Mouse (Mus musculus) bone marrow macrophage, adult 2 months (primary cell): ENCODE data around the gene Tesk2. TPM values are rescaled to one million over a fixed set of nuclear protein-coding genes. Genes with fewer than 3 reads are reported as not detected.
A peak's percentile ranks its signal among the peaks of the same experiment; 100 is the strongest.
"Not testable (repeated sequence)": the region's sequence is repeated elsewhere in the genome, so short reads cannot be mapped to it uniquely, and the experiment has no call there.

ENCODE experiments used
- H3K27ac ChIP-seq: 2 replicates; pipeline ENCODE4 v1.5.1; 2012; ENCODE audit warnings: low read depth, low read length; ENCODE audit not compliant: insufficient read depth
- H3K4me1 ChIP-seq: 2 replicates; pipeline ENCODE4 v1.6.1; 2012; ENCODE audit warnings: low read length; ENCODE audit not compliant: control insufficient read depth, insufficient read depth
- H3K4me3 ChIP-seq: 2 replicates; pipeline ENCODE4 v1.5.1; 2012; ENCODE audit warnings: mild to moderate bottlenecking, low read length, moderate library complexity; ENCODE audit not compliant: insufficient read depth
- CTCF ChIP-seq: IDR thresholded peaks from 2 replicates; pipeline ENCODE4 v1.5.1; 2012; ENCODE audit warnings: low read depth, mild to moderate bottlenecking, low read length, moderate library complexity
- POLR2A ChIP-seq: IDR thresholded peaks from 2 replicates; pipeline ENCODE4 v1.6.1; 2012; ENCODE audit warnings: mild to moderate bottlenecking, low read depth, low read length, borderline replicate concordance
- polyA plus RNA-seq: library from polyadenylated mRNA; stranded (reverse); fragments of >200 nt; gene quantifications from 2 replicates; pipeline ENCODE4 v1.2.4, GENCODE M21; 2012; ENCODE audit not compliant: missing spikeins, insufficient read depth, insufficient read length

Tesk2 gene
- 13.2 and 15.2 TPM in 2 replicates for polyA plus RNA-seq

DNA sequence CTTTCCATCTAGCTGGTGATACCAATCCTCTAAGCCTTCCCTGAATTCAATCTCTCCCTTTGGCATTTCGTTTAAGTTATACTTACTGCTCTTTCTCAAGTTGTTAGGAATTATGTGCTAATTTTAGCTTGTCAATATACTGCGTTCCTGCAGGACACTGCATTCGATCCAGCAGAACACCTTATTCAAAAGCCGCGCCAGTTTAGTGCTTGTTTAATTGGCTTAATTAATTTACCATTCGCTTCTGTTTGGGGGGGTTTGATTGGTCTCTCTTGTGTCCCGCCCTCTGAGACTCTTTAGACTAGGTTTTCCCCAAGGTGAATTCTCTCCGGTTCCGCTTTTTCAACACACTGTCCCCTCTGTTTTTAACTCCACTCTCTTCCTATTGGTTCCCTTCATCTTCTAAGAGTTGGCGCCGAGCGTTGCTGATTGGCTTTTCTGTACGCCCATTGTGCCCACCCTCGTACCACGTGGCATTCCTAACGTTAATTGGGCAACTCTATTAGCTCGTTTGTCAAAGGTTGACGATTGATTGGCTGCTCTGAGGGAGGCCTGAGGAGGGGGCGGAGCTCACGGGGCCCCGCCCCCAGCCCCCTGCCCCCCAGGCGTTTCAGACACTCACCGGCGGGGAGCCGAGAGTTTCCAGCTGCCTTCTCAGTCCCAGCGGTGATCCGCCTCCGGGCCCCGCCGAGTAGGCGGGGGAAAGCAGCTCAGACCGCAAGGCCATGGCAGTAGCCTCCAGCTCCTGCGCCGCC is at the start of gene Tesk2:
TSS of gene Tesk2 (plus strand) at position 606 of the 755 bp plus-strand sequence.
- Histone ChIP-seq H3K4me3 (peak within 1 kb of the TSS; percentile 80), H3K4me1 (peaks cover 6% of the 10 kb centered on the region), H3K27ac (peak within 1 kb of the TSS; percentile 26)
- no peak for TF ChIP-seq CTCF

DNA sequence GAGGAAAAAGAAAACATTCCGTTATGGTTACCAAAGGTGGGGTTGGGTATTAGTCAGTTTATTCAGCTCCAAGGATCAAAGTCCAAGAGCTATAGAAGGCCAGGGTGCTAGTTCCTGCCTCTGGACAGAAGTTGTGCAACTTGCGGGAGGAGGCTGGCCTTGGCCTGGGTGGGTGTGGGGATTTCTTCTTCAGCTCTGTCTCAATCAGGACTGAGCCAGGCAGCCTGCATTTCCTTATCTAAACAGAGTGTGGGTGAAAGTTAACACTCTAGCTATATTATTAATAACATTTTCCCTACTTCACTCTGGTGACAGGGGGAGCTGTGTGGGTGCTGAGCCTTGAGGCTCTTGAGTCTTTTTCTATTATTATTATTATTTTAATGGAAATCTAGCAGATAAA is 48.0 kb upstream of the Tesk2 start:
- peaks cover 43% of the 10 kb centered on the region for H3K4me1 ChIP-seq
- TF ChIP-seq POLR2A: no peak
- no peak for TF ChIP-seq CTCF
- H3K27ac ChIP-seq: peak overlapping the region; percentile 81
- no peak overlapping the region for H3K4me3 ChIP-seq

DNA sequence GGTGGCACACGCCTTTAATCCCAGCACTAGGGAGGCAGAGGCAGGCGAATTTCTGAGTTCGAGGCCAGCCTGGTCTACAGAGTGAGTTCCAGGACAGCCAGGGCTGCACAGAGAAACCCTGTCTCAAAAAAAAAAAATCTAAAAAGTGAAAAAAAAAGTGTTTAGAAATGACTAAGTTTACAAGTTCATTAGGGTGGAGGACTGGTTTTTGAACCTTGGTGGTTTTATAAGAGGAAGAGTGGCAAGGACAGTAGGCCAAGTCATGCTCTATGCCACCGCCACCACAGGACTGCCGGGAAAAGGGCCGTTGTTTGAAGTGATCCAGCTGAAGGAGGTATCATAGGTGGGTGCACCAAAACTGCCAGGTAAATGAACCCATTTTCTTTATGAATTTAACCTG is 46.0 kb upstream of the Tesk2 start:
- not testable (repeated sequence) for H3K27ac ChIP-seq
- peaks cover 51% of the 10 kb centered on the region for H3K4me1 ChIP-seq

DNA sequence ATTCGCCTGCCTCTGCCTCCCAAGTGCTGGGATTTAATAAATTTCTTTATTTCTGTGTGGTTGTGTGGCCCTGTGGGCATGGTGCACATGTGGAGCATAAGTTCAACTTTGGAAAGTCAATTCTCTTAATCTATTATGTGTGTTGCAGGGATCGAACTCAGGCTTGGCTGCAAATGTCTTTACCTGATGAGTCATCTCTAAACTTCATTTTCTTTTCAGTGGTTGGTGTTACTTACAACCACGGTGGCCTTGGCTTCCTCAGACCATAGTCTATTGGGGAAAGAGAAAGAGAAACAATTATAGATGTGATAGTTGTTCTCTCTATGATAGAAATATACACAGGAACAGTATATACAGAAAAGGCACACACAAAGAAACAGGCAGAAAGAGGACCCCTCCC is 44.7 kb upstream of the Tesk2 start:
- TF ChIP-seq CTCF (no peak), POLR2A (no peak)

More for the DNA sequence above, 46.0 kb upstream of the Tesk2 start:
- H3K4me3 ChIP-seq: not testable (repeated sequence)

DNA sequence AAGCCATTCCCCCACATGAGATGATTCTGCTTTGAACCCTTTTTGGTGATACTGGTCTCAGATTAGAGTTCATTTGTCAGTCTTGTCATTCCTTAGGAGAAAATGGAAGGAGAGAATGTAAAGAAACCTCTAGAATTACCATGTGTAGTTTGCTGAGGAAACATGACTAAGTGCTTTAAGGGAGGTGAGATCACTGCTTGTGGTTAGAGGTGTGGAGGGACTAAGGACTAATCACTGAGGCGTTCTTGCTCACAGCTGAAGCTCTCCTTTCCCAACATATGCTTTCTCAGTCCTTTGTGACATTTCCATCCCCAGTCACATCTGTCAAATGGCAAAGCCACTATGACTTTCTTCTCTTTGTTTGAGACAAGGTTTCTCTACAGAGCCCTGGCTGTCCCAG is 42.9 kb upstream of the Tesk2 start:
- TF ChIP-seq CTCF (no peak), POLR2A (no peak)
- no peak overlapping the region for H3K4me3 ChIP-seq
- H3K4me1 ChIP-seq: peaks cover 41% of the 10 kb centered on the region
- H3K27ac ChIP-seq: no peak overlapping the region

More for the DNA sequence above, 44.7 kb upstream of the Tesk2 start:
- Histone ChIP-seq H3K4me3 (no peak overlapping the region), H3K27ac (no peak overlapping the region), H3K4me1 (peaks cover 43% of the 10 kb centered on the region)

DNA sequence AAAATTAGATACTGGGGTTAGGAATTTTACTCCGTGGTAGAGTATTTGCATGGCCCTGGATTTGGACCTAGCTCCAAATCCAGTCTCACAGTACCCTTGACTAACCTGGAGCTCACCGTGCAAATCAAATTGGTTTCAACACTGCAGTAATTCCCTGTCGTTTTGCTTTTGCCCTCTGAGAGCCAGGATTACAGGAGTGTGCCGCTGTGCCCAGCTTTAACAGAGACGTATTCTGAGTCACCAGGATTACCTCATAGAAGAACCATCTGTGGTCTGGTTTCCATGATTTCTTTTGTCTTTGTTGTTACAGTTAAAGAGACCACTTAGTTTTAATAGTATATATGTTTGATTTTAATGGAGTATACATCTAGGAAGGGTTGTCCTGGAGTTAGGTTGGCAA is 41.6 kb upstream of the Tesk2 start:
- Histone ChIP-seq H3K4me3 (no peak overlapping the region), H3K27ac (no peak overlapping the region), H3K4me1 (peaks cover 44% of the 10 kb centered on the region)
- no peak for TF ChIP-seq CTCF
- TF ChIP-seq POLR2A: no peak

DNA sequence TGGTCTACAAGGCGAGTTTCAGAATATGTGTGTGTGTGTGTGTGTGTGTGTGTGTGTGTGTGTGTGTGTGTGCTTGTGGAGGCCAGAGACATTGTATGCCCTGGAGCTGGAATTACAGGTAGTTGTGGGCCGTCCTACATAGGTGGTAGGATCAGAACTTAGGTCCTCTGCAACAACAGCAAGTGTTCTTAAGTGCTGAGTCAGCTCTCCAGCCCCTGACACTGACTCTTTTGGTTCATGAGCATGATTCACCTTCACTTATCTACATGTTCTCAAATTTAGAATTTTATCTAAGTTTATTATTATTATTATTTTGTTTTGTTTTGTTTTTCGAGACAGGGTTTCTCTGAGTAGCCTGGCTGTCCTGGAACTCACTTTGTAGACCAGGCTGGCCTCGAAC is 40.2 kb upstream of the Tesk2 start:
- not testable (repeated sequence) for H3K27ac ChIP-seq, H3K4me3 ChIP-seq
- peaks cover 54% of the 10 kb centered on the region for H3K4me1 ChIP-seq

DNA sequence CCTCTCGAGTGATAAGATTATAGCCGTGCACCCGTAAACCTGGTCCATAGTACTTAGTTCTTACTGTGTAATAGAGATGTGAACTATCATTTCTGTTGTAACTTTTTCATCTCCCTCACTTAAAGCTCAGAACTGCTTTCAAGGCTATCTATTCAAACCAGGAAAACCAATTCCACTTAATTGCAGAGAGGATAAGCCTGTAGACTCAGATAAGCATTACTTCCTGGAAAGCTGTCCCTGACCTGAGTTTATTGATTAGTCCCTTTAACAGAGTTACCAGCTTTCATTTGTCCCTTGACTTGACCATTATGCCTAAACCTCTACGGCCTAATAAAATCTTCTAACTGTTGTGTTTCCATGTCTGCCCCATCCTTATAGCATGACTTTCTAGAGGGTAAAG is 36.8 kb upstream of the Tesk2 start:
- no peak for TF ChIP-seq CTCF
- no peak for TF ChIP-seq POLR2A
- peak overlapping the region; percentile 82 for H3K27ac ChIP-seq
- H3K4me1 ChIP-seq: peaks cover 37% of the 10 kb centered on the region
- H3K4me3 ChIP-seq: no peak overlapping the region

DNA sequence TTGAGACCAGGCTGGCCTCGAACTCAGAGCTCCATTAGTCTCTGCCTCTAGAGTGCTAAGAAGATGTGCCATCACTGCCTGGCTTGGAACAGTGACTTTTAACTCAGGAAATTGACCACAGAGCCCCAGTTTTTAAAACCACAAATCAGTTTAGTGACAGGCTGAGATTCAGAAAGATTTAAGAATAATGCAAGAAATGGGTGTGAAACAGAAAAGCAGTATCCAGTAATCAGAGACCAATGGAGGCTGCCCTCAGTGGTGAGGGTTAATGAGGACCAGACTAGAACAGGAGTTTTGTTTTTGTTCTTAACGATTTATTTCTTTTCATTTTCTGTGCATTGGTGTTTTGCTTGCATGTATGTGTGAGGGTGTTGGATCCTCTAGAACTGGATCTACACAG is 36.1 kb upstream of the Tesk2 start:
- Histone ChIP-seq H3K4me1 (peaks cover 34% of the 10 kb centered on the region), H3K27ac (peak overlapping the region; percentile 82), H3K4me3 (peak overlapping the region; percentile 78; the same call in 1 of the 2 replicates)
- TF ChIP-seq POLR2A: no peak
- no peak for TF ChIP-seq CTCF

DNA sequence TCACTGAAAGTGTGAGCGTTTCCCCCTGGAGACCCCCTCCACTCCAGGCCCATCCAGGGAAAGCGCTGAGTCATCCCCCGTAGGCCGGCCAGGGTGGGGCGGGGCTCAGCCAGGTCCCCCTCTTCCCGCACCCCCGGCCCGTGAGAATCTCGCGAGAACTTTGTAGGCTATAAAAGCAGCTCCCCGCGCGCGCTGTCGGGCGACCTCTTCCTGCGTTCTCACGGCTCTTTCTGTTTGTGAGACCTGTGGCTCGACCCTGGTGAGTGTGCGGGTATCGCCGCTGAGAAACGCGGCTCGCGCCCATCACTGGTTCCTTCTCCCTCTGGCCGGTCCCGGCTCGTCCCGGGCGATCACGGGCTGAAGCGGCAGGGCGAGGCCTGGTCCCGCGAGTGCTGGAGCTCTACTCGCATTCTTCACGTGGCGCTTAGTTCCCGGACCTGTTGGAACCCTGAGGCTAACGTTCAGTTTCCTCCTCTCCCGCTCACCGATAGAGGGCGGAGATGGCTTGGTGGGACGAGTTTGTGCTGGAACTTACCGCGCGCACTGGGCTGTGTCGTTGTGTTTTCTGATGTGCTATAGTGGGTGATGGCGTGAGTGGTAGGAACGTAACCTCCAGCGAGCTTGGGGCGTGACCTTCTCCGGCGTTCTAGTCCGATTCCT is 35.2 kb upstream of the Tesk2 start, which contains the start of gene Prdx1:
TSS of gene Prdx1 (plus strand) at position 143 of the 660 bp plus-strand sequence.
- peak within 1 kb of the TSS; percentile 82 for H3K27ac ChIP-seq
- peaks cover 33% of the 10 kb centered on the region for H3K4me1 ChIP-seq
- TF ChIP-seq CTCF (no peak), POLR2A (peak; percentile 93)
- H3K4me3 ChIP-seq: peak within 1 kb of the TSS; percentile 78

DNA sequence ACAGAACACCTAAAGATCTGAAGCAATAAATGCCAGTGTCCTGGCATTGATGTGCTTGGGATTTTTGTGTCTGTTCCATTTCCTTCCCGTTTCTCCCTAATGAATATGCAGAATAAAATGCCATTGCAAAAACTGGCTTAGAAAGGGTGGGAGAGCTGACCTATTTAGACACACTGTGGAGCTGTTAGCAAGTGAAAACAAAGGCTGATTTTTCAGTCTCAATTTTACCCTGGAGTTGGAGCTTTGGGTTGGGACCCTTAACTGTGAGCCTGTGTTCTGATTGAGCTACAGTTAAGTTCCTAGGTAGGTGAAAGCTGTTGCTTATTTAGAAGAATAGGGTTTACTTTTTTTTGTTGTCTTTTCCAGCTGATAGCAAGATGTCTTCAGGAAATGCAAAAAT is 33.7 kb upstream of the Tesk2 start:
- peak overlapping the region; percentile 82 for H3K27ac ChIP-seq
- H3K4me3 ChIP-seq: peak overlapping the region; percentile 78
- H3K4me1 ChIP-seq: peaks cover 37% of the 10 kb centered on the region
- no peak for TF ChIP-seq CTCF
- no peak for TF ChIP-seq POLR2A
